Mouse (Mus musculus) cerebellum, adult 2 months (tissue): ENCODE measurements at regions not wholly inside any gene's neighbourhood (a gene's known extent, or its start where the extent isn't known, plus 50 kb on each side); places are given as distances from the start of the nearest gene placed in this dataset.

Source experiments
- CTCF ChIP-seq: fragments of 200-500 bp; IDR thresholded peaks from 2 replicates; pipeline ENCODE4 v1.5.1; 2011; ENCODE audit warnings: low read depth, mild to moderate bottlenecking, control low read depth, low read length, moderate library complexity, borderline replicate concordance; ENCODE audit not compliant: insufficient read depth
- POLR2A ChIP-seq: fragments of 200-500 bp; IDR thresholded peaks from 2 replicates; pipeline ENCODE4 v1.6.1; 2011; ENCODE audit warnings: low read length, control low read depth, borderline replicate concordance; ENCODE audit not compliant: insufficient read depth

GRCm38 (mm10) chr2:19083816-19084215 lies 85.7 kb downstream of the 4930426L09Rik start:
- TF ChIP-seq CTCF (no peak), POLR2A (no peak)
